Mouse (Mus musculus) urinary bladder, postnatal 14 days (tissue): ENCODE measurements around the gene Kifc3.
A peak's percentile ranks its signal among the peaks of the same experiment; 100 is the strongest.
"Not testable (repeated sequence)": the region's sequence is repeated elsewhere in the genome, so short reads cannot be mapped to it uniquely, and the experiment has no call there.

Experiments
- DNase-seq: peaks from one replicate; pipeline ENCODE4 v3.0.0; 2021; ENCODE audit warnings: low spot score

Kifc3 gene

GRCm38 (mm10) chr8:95202056-95202570 lies 499 bp downstream of the Kifc3 start:
- DNase-seq: no peak

- DNase-seq: no peak
Measured at GRCm38 (mm10) chr8:95201491-95201890, 1.1 kb downstream of the Kifc3 start.

GRCm38 (mm10) chr8:95200001-95200405 lies 2.6 kb downstream of the Kifc3 start:
- no peak for DNase-seq

- no peak for DNase-seq
Measured at GRCm38 (mm10) chr8:95195728-95196127, 6.9 kb downstream of the Kifc3 start.

- no peak for DNase-seq
Measured at GRCm38 (mm10) chr8:95191497-95192175, 11.0 kb downstream of the Kifc3 start.

GRCm38 (mm10) chr8:95187579-95187978 lies 15.0 kb downstream of the Kifc3 start:
- no peak for DNase-seq

- DNase-seq: no peak
Measured at GRCm38 (mm10) chr8:95185891-95186513, 16.6 kb downstream of the Kifc3 start.

- no peak for DNase-seq
Measured at GRCm38 (mm10) chr8:95185104-95185503, 17.5 kb downstream of the Kifc3 start.

GRCm38 (mm10) chr8:95184171-95184570 lies 18.4 kb downstream of the Kifc3 start:
- DNase-seq: no peak

- no peak for DNase-seq
Measured at GRCm38 (mm10) chr8:95181850-95182249, 20.8 kb downstream of the Kifc3 start.

GRCm38 (mm10) chr8:95178191-95178590 lies 24.4 kb downstream of the Kifc3 start:
- DNase-seq: no peak

- DNase-seq: no peak
Measured at GRCm38 (mm10) chr8:95176985-95177384, 25.6 kb downstream of the Kifc3 start.

GRCm38 (mm10) chr8:95175808-95176207 lies 26.8 kb downstream of the Kifc3 start:
- peak; percentile 50 for DNase-seq

- no peak for DNase-seq
Measured at GRCm38 (mm10) chr8:95175306-95175705, 27.3 kb downstream of the Kifc3 start.

- DNase-seq: no peak
Measured at GRCm38 (mm10) chr8:95172433-95172832, 30.2 kb downstream of the Kifc3 start.

GRCm38 (mm10) chr8:95167726-95168125 lies 34.9 kb downstream of the Kifc3 start:
- DNase-seq: no peak

GRCm38 (mm10) chr8:95166400-95166799 lies 36.2 kb downstream of the Kifc3 start:
- DNase-seq: no peak

- DNase-seq: peak; percentile 37
Measured at GRCm38 (mm10) chr8:95165923-95166322, 36.7 kb downstream of the Kifc3 start.

- no peak for DNase-seq
Measured at GRCm38 (mm10) chr8:95164469-95164868, 38.1 kb downstream of the Kifc3 start.

- not testable (repeated sequence) for DNase-seq
Measured at GRCm38 (mm10) chr8:95163969-95164368, 38.6 kb downstream of the Kifc3 start.

- no peak for DNase-seq
Measured at GRCm38 (mm10) chr8:95162785-95163184, 39.8 kb downstream of the Kifc3 start.

- DNase-seq: no peak
Measured at GRCm38 (mm10) chr8:95159344-95159743, 43.3 kb downstream of the Kifc3 start.

GRCm38 (mm10) chr8:95158654-95159053 lies 44.0 kb downstream of the Kifc3 start:
- no peak for DNase-seq

GRCm38 (mm10) chr8:95157145-95157544 lies 45.5 kb downstream of the Kifc3 start:
- no peak for DNase-seq
